Mouse (Mus musculus) midbrain, embryonic 13.5 days (tissue): ENCODE data around the gene Ppp1r9b. TPM values are rescaled to one million over a fixed set of nuclear protein-coding genes. Genes with fewer than 3 reads are reported as not detected.
"Not testable (repeated sequence)": the region's sequence is repeated elsewhere in the genome, so short reads cannot be mapped to it uniquely, and the experiment has no call there.

ENCODE experiments used
- ATAC-seq: fragments of 200-750 bp; cut with Nextera tagmentation; 2 replicates; pipeline ENCODE4 v1.8.0; 2017; ENCODE audit warnings: mild to moderate bottlenecking, moderate TSS enrichment, moderate library complexity
- H3K27ac ChIP-seq: fragments of 300-500 bp; sonication (generic); 2 replicates; pipeline ENCODE4 v1.5.1; 2015; ENCODE audit warnings: inconsistent platforms, mild to moderate bottlenecking, moderate library complexity
- H3K27me3 ChIP-seq: fragments of 300-500 bp; sonication (generic); 2 replicates; pipeline ENCODE4 v1.6.1; 2015; ENCODE audit warnings: mild to moderate bottlenecking, inconsistent platforms
- H3K36me3 ChIP-seq: fragments of 300-500 bp; sonication (generic); 2 replicates; pipeline ENCODE4 v1.6.1; 2015; ENCODE audit warnings: mild to moderate bottlenecking, inconsistent platforms
- H3K4me1 ChIP-seq: fragments of 300-500 bp; sonication (generic); replicated peaks from 2 replicates; pipeline ENCODE4 v1.6.1; 2015; ENCODE audit warnings: inconsistent platforms
- H3K4me2 ChIP-seq: fragments of 300-500 bp; sonication (generic); replicated peaks from 2 replicates; pipeline ENCODE4 v1.6.1; 2015; ENCODE audit warnings: moderate library complexity, mild to moderate bottlenecking, inconsistent platforms
- H3K4me3 ChIP-seq: fragments of 300-500 bp; sonication (generic); replicated peaks from 2 replicates; pipeline ENCODE4 v1.5.1; 2015; ENCODE audit warnings: mild to moderate bottlenecking, inconsistent platforms
- H3K9ac ChIP-seq: fragments of 300-500 bp; sonication (generic); replicated peaks from 2 replicates; pipeline ENCODE4 v1.6.1; 2015; ENCODE audit warnings: mild to moderate bottlenecking, inconsistent platforms
- H3K9me3 ChIP-seq: fragments of 300-500 bp; sonication (generic); 2 replicates; pipeline ENCODE4 v1.6.1; 2016; ENCODE audit warnings: mild to moderate bottlenecking, inconsistent platforms
- WGBS: fragments of 180-500 bp; shearing (Covaris S2); methylation state at CpG from one replicate; pipeline ENCODE4 v1.1.7; 2015; 5-methylcytosine and 5-hydroxymethylcytosine counted together
- polyA plus RNA-seq: library from polyadenylated mRNA; unstranded; fragments of >200 nt; fragmentation: Nextera tagmentation; extraction: Ambion mirVana; gene quantifications from 2 replicates; pipeline ENCODE4 v1.2.1, GENCODE M21; 2015

Ppp1r9b gene
- polyA plus RNA-seq, 1 experiment from 2014 or later: 17.8 TPM

DNA sequence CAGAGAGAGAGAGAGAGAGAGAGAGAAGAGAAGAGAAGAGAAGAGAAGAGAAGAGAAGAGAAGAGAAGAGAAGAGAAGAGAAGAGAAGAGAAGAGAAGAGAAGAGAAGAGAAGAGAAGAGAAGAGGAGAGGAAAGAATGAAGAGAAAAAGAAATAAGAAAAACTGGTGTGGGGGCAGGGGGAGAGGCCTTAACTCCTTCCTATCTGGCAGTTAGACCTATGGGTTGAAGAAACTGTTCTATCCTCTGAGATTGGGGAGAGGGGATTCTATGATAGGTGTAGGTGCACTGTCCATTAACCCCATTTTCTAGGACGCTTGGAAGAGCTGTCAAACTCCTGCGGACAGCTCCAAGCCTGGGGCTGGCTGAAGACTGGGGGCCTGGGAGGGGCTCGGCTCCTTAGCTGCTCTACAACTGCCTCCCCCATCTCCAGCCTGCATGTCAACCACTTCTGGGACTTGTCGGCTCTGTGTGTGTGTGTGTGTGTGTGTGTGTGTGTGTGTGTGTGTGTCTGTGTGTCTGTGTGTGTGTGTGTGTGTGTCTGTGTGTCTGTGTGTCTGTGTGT, 20.1 kb downstream of the Ppp1r9b start:
- WGBS: 3% methylated on average over 4 of the region's 4 CpGs
- H3K4me2 ChIP-seq: peak overlapping the region; percentile 94
- peak overlapping the region; percentile 98 for H3K27ac ChIP-seq
- H3K4me3 ChIP-seq: peak overlapping the region; percentile 77
- H3K4me1 ChIP-seq: peaks cover 80% of the 10 kb centered on the region
- not testable (repeated sequence) for H3K27me3 ChIP-seq, H3K9me3 ChIP-seq, ATAC-seq
- peaks cover 20% of the 10 kb centered on the region for H3K36me3 ChIP-seq
- H3K9ac ChIP-seq: peak overlapping the region; percentile 100

GRCm38 (mm10) chr11:95011416-95011815, 20.6 kb downstream of the Ppp1r9b start:
- Histone ChIP-seq H3K27ac (peak overlapping the region; percentile 98), H3K4me1 (peaks cover 80% of the 10 kb centered on the region), H3K27me3 (no peaks in the 10 kb centered on the region), H3K4me3 (peak overlapping the region; percentile 77), H3K9ac (peak overlapping the region; percentile 100), H3K9me3 (no peaks in the 10 kb centered on the region), H3K4me2 (peak overlapping the region; percentile 94), H3K36me3 (peaks cover 25% of the 10 kb centered on the region)
- WGBS: 38% methylated on average over 1 of the region's 1 CpGs
- no peak for ATAC-seq

- H3K27me3 ChIP-seq: no peaks in the 10 kb centered on the region
- H3K4me3 ChIP-seq: peak overlapping the region; percentile 77
- peak overlapping the region; percentile 100 for H3K9ac ChIP-seq
- H3K27ac ChIP-seq: peak overlapping the region; percentile 98
- H3K4me1 ChIP-seq: peaks cover 82% of the 10 kb centered on the region
- H3K36me3 ChIP-seq: peaks cover 31% of the 10 kb centered on the region
- H3K4me2 ChIP-seq: peak overlapping the region; percentile 94
- ATAC-seq: no peak
- no peaks in the 10 kb centered on the region for H3K9me3 ChIP-seq
- 47% methylated on average over 3 of the region's 3 CpGs for WGBS
These were observed 21.2 kb downstream of the Ppp1r9b start for GRCm38 (mm10) chr11:95012075-95012474.

DNA sequence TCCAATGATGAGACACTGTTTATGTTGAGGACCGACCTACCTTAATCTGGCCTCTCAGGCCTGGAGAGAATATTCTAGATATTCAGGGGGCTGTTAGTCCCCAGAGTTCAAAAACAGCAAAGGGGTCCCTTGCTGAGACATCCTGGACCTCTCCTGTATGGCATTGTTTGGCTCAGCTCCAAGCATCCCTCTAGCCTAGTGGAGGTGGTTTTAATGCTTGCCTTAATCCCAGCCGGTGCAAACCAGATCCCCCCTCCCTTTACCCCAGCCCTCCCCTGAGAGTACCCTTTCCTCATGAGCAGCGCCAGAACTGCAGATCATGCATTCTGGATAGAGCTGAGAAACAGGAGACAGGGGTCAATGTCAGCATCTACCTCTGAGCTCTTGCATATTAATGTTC, 21.7 kb downstream of the Ppp1r9b start:
- ATAC-seq: no peak
- peak overlapping the region; percentile 100 for H3K9ac ChIP-seq
- peak overlapping the region; percentile 98; the same call in 1 of the 2 replicates for H3K27ac ChIP-seq
- peak overlapping the region; percentile 77 for H3K4me3 ChIP-seq
- peaks cover 82% of the 10 kb centered on the region for H3K4me1 ChIP-seq
- H3K27me3 ChIP-seq: no peaks in the 10 kb centered on the region
- peaks cover 35% of the 10 kb centered on the region for H3K36me3 ChIP-seq
- peak overlapping the region; percentile 94 for H3K4me2 ChIP-seq
- 27% methylated on average over 3 of the region's 3 CpGs for WGBS
- H3K9me3 ChIP-seq: no peaks in the 10 kb centered on the region

DNA sequence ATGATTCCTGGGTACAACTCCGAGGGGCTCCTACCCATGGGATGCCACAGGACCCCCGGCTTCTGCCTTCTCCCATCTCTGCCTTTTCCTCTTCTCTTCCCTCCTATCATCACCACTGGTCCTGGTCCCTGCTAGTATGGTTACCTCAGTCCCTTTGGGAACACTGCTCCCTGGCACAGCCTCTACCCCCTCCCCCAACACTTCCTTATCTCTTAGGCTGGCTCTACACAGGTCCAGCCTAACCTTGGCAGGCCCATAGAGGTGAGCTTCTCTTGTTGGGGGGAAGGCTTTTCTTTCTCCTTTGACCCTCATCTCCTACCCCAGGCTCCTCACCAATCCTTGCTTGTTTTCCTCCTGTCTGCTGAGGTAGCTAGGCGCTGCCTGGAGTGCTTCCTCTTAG, 24.6 kb downstream of the Ppp1r9b start:
- WGBS: 71% methylated on average over 3 of the region's 3 CpGs
- Histone ChIP-seq H3K36me3 (peaks cover 62% of the 10 kb centered on the region), H3K27ac (no peak overlapping the region), H3K4me1 (peaks cover 72% of the 10 kb centered on the region), H3K9ac (peak overlapping the region; percentile 25), H3K4me3 (no peak overlapping the region), H3K9me3 (no peaks in the 10 kb centered on the region), H3K27me3 (no peaks in the 10 kb centered on the region), H3K4me2 (no peak overlapping the region)
- no peak for ATAC-seq

- H3K4me3 ChIP-seq: no peak overlapping the region
- 81% methylated on average over 10 of the region's 10 CpGs for WGBS
- no peaks in the 10 kb centered on the region for H3K27me3 ChIP-seq
- no peak overlapping the region for H3K27ac ChIP-seq
- no peak for ATAC-seq
- H3K36me3 ChIP-seq: peaks cover 86% of the 10 kb centered on the region
- peaks cover 17% of the 10 kb centered on the region; the same call in 1 of the 2 replicates for H3K4me1 ChIP-seq
- H3K9ac ChIP-seq: no peak overlapping the region
- no peaks in the 10 kb centered on the region for H3K9me3 ChIP-seq
- no peak overlapping the region for H3K4me2 ChIP-seq
These were observed 31.6 kb downstream of the Ppp1r9b start for GRCm38 (mm10) chr11:95022237-95022992.

DNA sequence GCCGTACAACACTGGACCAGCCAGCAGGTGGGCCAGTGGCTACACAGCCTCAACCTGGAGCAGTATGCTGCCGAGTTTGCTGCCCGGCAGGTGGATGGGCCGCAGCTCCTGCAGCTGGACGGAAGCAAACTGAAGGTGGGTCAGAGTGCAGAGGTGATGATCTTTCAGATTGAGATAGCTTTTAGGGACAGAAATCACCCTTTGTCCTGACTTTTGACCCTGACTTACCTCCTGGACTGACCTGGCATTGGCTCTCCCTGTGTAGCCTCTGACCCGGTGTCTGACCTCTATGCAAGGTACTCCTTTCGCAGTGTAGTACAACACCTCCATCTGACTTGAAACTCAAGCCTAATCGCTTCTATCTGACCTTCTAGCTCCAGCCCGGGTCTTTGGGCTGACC, 32.6 kb downstream of the Ppp1r9b start:
- H3K4me2 ChIP-seq: no peak overlapping the region
- no peak overlapping the region for H3K9ac ChIP-seq
- no peak overlapping the region for H3K4me3 ChIP-seq
- H3K27me3 ChIP-seq: no peaks in the 10 kb centered on the region
- no peak overlapping the region for H3K27ac ChIP-seq
- H3K9me3 ChIP-seq: no peaks in the 10 kb centered on the region
- no peak for ATAC-seq
- peaks cover 79% of the 10 kb centered on the region for H3K36me3 ChIP-seq
- peaks cover 24% of the 10 kb centered on the region for H3K4me1 ChIP-seq
- WGBS: 97% methylated on average over 9 of the region's 9 CpGs

GRCm38 (mm10) chr11:95024439-95025184, 33.8 kb downstream of the Ppp1r9b start:
- no peak overlapping the region for H3K4me2 ChIP-seq
- ATAC-seq: no peak
- WGBS: 69% methylated on average over 29 of the region's 29 CpGs

DNA sequence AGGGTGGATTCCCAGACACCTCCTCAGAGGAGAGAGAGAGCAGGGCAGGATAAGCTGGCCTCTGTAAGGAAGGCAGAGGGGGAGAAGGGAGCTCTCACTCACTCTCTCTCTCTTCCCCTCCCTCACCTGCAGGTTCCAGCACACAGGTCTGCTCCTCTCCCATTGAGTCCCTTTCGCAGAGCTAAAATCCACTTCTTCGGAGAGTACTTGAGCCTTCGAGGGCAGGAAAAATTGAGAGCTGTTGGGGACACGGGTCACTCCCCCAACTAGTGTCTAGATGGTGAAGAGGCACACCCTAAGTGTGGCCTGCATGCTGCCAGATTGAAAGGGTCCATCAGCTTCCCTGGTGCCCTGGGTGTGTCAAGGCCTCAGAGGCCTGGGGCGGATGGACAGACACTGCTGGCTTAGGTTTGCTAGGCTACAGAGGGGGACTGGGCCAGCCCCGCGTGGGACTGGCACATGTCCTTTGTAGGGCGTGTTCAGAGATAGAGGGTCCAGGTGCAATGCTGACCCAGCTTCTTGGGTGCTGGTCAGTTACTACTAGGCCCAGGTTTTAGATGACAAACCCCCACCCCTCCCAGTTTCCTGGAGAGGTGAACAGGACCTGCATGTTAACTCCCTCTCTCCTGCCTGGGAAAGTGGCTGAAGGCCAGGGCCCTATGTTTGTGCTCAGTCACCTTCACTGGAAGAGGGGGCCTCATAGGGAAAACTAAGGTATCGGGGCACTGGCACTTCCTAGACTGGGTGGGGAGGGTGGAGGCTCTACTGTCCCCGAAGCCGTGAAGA, 34.6 kb downstream of the Ppp1r9b start:
- no peak overlapping the region for H3K9ac ChIP-seq
- H3K27ac ChIP-seq: peak overlapping the region; percentile 9; the same call in 1 of the 2 replicates
- no peaks in the 10 kb centered on the region for H3K27me3 ChIP-seq
- 87% methylated on average over 11 of the region's 11 CpGs for WGBS
- peaks cover 59% of the 10 kb centered on the region for H3K36me3 ChIP-seq
- no peak for ATAC-seq
- H3K4me1 ChIP-seq: peaks cover 21% of the 10 kb centered on the region
- H3K9me3 ChIP-seq: no peaks in the 10 kb centered on the region
- no peak overlapping the region for H3K4me3 ChIP-seq
- H3K4me2 ChIP-seq: no peak overlapping the region

More at GRCm38 (mm10) chr11:95024439-95025184, 33.8 kb downstream of the Ppp1r9b start:
- Histone ChIP-seq H3K9ac (no peak overlapping the region), H3K4me3 (no peak overlapping the region), H3K36me3 (peaks cover 67% of the 10 kb centered on the region), H3K9me3 (no peaks in the 10 kb centered on the region), H3K27ac (no peak overlapping the region; the same call in 1 of the 2 replicates), H3K4me1 (peaks cover 26% of the 10 kb centered on the region), H3K27me3 (no peaks in the 10 kb centered on the region)

- 66% methylated on average over 6 of the region's 6 CpGs for WGBS
- no peaks in the 10 kb centered on the region for H3K9me3 ChIP-seq
- no peak overlapping the region for H3K4me2 ChIP-seq
- H3K4me1 ChIP-seq: peaks cover 21% of the 10 kb centered on the region
- no peak overlapping the region for H3K9ac ChIP-seq
- H3K27me3 ChIP-seq: no peaks in the 10 kb centered on the region
- peak overlapping the region; percentile 44; the same call in 1 of the 2 replicates for H3K27ac ChIP-seq
- peak; percentile 55 for ATAC-seq
- no peak overlapping the region for H3K4me3 ChIP-seq
- H3K36me3 ChIP-seq: peaks cover 52% of the 10 kb centered on the region
These were observed 35.3 kb downstream of the Ppp1r9b start for GRCm38 (mm10) chr11:95026090-95026542.

GRCm38 (mm10) chr11:95026849-95027248, 36.0 kb downstream of the Ppp1r9b start:
- WGBS: 90% methylated on average over 6 of the region's 6 CpGs

More at GRCm38 (mm10) chr11:95026849-95027248, 36.0 kb downstream of the Ppp1r9b start:
- Histone ChIP-seq H3K9ac (no peak overlapping the region), H3K27me3 (no peaks in the 10 kb centered on the region), H3K36me3 (peaks cover 45% of the 10 kb centered on the region), H3K4me2 (no peak overlapping the region), H3K4me1 (peaks cover 21% of the 10 kb centered on the region), H3K9me3 (no peaks in the 10 kb centered on the region), H3K4me3 (no peak overlapping the region), H3K27ac (peak overlapping the region; percentile 44; the same call in 1 of the 2 replicates)
- ATAC-seq: no peak
